Mouse (Mus musculus): Measurements from ENCODE around the gene Tas1r1.

GRCm38 (mm10) chr4:152011171-152011760, 27.1 kb downstream of the Tas1r1 start:
- TF ChIP-seq ZNF384 (IDR thresholded peaks at IDR 0.05; ENCODE audit: low read depth, low read length) (no peak), MAFK (IDR thresholded peaks at IDR 0.05; ENCODE audit: insufficient read depth, low read depth, low read length) (no peak)
